Mouse (Mus musculus) lung, adult 2 months (tissue): Measurements from ENCODE around the gene Cdc42se2. TPM values are rescaled to one million over a fixed set of nuclear protein-coding genes. Genes with fewer than 3 reads are reported as not detected.
A peak's percentile ranks its signal among the peaks of the same experiment; 100 is the strongest.

Experiments
- DNase-seq: peaks from one replicate; pipeline ENCODE4 v3.0.0; 2022
- H3K4me1 ChIP-seq: fragments of 200-500 bp; 2 replicates; pipeline ENCODE4 v1.6.1; 2011; ENCODE audit warnings: low read length; ENCODE audit not compliant: control insufficient read depth, insufficient read depth
- H3K4me3 ChIP-seq: fragments of 200-500 bp; replicated peaks from 2 replicates; pipeline ENCODE3; 2011; ENCODE audit warnings: low read depth, mild to moderate bottlenecking, control low read depth, low read length; ENCODE audit errors: extremely low read depth
- CTCF ChIP-seq: fragments of 200-500 bp; IDR thresholded peaks from 2 replicates; pipeline ENCODE4 v1.5.1; 2011; ENCODE audit warnings: mild to moderate bottlenecking, low read length, control low read depth; ENCODE audit not compliant: insufficient read depth
- POLR2A ChIP-seq: fragments of 200-500 bp; IDR thresholded peaks from 2 replicates; pipeline ENCODE4 v1.6.1; 2011; ENCODE audit warnings: low read depth, mild to moderate bottlenecking, control low read depth, low read length, borderline replicate concordance; ENCODE audit errors: extremely low read depth
- WGBS: fragments of 180-500 bp; shearing (Covaris S2); methylation state at CpG from one replicate; pipeline ENCODE4 v1.1.7; 2018; 5-methylcytosine and 5-hydroxymethylcytosine counted together
- polyA plus RNA-seq: library from polyadenylated mRNA; depleted of rRNA; stranded (reverse); fragments of >200 nt; gene quantifications from 2 replicates; pipeline ENCODE4 v1.2.3, GENCODE M21; 2012

Cdc42se2 gene
- polyA plus RNA-seq, 1 experiment = 67.7 TPM

DNA sequence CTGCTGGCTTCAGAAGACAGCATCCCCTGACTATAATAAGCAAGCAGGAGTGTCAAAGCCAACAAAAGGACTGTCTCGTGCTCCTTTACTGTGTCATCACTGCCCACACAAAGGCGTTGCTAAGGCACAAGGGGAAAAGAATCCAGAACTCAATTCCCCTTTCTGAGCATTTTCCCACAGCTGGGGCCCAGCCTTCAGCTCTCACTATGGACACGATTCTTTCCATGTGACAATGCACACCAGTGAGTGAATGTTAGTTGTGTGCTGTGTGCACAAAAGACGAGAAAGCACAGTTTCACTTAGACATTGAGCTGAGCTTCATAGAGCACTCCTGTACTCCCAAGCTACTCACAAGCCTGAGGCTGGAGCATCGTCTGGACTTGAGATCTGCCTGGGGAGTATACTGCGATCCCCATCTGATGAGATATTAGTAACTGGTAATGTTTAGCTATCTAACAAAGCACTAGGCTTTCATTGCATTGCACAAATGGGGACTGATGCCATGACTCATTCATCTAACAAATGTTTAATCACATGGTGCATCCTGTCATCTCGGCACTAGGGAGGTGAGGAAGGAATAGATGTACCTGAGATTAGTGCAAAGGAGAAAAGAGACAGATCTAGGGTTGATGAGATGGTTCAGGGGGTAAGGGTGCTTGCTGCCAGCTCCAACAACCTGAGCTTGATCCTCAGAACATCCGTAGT lies 25.5 kb upstream of the Cdc42se2 start:
- Histone ChIP-seq H3K4me1 (no peaks in the 10 kb centered on the region), H3K4me3 (no peak overlapping the region)
- DNase-seq = no peak
- no peak for TF ChIP-seq POLR2A
- TF ChIP-seq CTCF = no peak
- 66% methylated on average over 8 of the region's 8 CpGs for WGBS

DNA sequence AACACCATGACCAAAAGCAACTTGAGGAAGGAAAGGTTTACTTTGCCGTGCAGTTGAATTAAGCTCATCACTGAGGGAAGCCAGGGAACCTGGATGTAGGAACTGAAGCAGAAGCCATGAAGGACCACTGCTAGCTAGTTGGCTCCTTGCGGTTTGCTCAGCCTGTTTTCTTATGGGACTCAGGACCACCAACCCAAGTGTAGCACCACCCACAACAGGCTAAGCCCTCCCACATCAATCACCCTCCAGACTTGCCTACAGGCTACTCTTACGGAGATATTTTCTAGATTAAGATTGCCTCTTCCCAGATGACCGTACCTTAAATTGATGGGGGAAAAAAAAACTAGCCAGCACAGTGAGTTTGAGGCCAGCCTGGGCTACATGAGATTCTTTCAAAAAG lies 24.8 kb upstream of the Cdc42se2 start:
- no peak overlapping the region for H3K4me3 ChIP-seq
- 67% methylated on average over 4 of the region's 4 CpGs for WGBS

DNA sequence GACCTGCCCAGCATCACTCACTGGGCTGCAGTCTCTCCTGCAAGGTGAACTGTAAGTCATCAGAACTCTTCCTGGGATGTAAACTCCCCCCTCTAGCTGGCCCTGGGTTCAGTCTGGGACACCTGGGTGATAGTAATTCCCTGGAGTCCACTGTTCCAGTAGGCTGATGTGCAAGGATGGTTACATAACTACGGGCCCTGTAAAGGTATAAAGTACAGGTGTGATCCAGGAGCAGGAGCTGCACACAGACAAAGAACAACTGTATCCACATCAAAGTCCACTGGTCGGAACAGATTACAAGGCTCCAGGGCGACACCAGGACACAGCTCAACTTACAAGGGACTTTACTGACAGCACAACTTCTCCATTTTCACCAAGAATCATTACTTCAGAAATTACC lies 23.6 kb upstream of the Cdc42se2 start:
- WGBS = 79% methylated on average over 3 of the region's 3 CpGs
- Histone ChIP-seq H3K4me1 (peaks cover 5% of the 10 kb centered on the region; the same call in 1 of the 2 replicates), H3K4me3 (no peak overlapping the region)
- DNase-seq = no peak
- TF ChIP-seq CTCF = no peak
- TF ChIP-seq POLR2A = no peak

More for the DNA sequence above, 24.8 kb upstream of the Cdc42se2 start:
- DNase-seq = no peak
- no peak for TF ChIP-seq POLR2A
- no peak for TF ChIP-seq CTCF
- 0 out of 2 replicates have a peak, but pooled peaks cover under 1% of the 10 kb centered on the region for H3K4me1 ChIP-seq

DNA sequence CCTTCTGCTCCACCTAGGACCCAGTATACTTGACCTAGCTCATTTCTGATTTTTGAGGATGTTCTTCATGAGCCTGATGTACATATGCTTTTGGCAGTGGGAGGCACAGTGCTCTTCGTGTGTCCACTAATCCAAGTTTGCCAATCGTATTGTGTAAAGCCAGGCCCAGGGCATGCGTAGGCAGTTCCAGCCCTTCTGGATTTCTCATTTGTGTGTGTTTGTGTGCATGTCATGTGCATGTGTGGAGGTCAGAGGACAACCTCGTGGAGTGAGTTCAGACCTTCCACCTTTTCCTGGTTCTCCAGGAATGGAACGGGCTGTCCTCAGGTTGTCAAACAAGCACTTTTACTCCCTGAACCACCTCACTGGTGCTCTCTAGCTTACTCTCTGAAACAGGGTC lies 22.1 kb upstream of the Cdc42se2 start:
- no peak for DNase-seq
- peaks cover 8% of the 10 kb centered on the region for H3K4me1 ChIP-seq
- WGBS = 81% methylated on average over 5 of the region's 5 CpGs
- TF ChIP-seq POLR2A (no peak), CTCF (no peak)
- H3K4me3 ChIP-seq = no peak overlapping the region

DNA sequence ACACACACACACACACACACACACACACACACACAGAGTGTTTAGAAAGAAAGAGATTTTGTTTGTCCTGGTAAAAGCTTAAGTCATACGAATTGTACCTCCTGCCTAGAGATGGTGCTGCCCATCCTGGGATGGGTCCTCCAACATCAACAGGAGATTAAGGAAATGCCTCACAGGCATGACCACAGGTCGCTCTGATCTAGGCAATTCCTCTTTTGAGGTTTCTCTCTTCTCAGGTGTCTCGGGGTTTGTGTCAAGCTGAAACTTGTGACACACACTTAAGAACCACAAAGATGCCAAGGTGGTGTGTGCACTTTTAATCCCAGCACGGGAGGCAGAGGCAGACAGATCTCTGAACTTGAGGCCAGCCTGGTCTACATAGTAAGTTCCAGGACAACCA lies 20.7 kb upstream of the Cdc42se2 start:
- no peak for DNase-seq
- H3K4me3 ChIP-seq = no peak overlapping the region
- peaks cover 9% of the 10 kb centered on the region for H3K4me1 ChIP-seq
- WGBS = 62% methylated on average over 4 of the region's 4 CpGs
- no peak for TF ChIP-seq POLR2A
- TF ChIP-seq CTCF = no peak

DNA sequence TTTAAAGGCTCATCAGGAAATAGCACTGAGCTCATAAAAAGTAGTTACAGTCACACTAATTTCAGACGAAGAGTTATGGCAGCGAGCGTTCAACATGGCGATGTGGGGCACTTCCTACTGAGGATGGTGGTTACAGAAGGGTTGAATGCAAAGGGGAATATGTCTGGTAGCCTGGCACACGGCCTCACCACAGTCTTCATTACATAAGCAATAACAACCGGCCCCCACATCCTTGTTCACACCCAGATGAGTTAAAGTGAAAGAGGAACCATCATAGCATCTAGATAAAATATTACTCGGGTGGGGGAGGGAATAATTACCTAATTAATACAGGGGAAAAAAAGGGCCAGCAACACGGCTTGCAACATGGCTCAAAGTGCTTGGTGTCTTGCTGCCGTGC lies 20.2 kb upstream of the Cdc42se2 start:
- Histone ChIP-seq H3K4me3 (no peak overlapping the region), H3K4me1 (peaks cover 9% of the 10 kb centered on the region)
- WGBS = 51% methylated on average over 9 of the region's 9 CpGs
- DNase-seq = no peak
- TF ChIP-seq CTCF (no peak), POLR2A (no peak)

DNA sequence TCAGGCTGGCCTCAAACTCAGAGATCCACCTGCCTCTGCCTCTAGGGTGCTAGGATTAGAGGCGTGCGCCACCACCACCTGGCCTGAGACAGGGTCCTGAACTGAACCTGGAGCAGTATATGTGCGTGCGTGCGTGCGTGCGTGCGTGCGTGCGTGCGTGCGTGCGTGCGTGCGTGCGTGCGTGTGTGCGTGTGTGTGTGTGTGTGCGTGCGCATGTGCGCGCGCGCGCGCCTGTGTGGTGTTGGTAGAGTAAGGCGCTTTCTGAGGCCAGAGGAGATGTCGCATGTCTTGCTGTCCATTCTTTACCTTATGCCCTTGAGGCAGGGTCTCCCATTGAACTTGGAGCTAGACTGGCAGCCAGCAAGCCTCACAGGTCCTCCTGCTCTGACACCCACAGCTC lies 19.4 kb upstream of the Cdc42se2 start:
- 97% methylated on average over 28 of the region's 28 CpGs for WGBS
- H3K4me3 ChIP-seq = no peak overlapping the region
- TF ChIP-seq POLR2A (no peak), CTCF (no peak)
- peaks cover 9% of the 10 kb centered on the region for H3K4me1 ChIP-seq
- DNase-seq = no peak

DNA sequence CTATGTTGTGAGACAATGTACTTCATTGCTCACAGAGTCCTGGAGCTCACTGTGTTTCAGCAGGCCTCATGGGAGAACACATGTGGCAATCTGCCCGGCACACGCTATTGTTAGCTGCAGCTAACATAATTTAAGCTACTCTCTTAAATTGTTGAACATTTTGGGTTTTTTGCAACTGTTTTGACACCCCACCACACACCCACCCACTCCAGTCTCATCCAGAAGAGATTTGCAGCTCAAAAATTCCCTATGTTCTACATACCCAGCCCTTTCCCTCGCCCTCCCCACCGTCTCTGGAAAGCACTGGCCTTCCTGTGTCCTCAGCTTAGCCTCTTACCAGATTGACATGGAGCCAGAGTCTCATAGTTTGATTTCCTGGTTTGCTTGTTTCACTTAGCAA lies 17.7 kb upstream of the Cdc42se2 start:
- H3K4me3 ChIP-seq = no peak overlapping the region

DNA sequence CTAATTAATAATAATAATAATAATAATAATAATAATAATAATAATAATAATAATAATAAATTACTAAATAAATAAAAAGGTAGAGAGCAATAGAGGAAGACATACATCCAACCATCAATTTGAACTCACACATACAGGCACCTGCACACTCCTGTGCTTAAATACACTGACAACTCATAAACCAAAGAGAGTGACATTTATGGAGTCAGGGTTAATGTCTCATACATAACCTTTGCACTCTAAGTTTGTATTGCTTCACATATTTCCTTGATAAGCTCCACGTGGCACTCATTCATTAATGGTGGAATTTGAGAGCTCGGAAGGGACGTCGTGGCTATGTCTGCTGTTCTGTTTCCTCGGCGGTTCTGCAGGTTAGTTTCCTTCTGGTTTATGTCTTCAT lies 15.1 kb upstream of the Cdc42se2 start:
- TF ChIP-seq CTCF = no peak
- peaks cover 9% of the 10 kb centered on the region for H3K4me1 ChIP-seq
- WGBS = 51% methylated on average over 6 of the region's 6 CpGs
- DNase-seq = no peak
- H3K4me3 ChIP-seq = no peak overlapping the region

More for the DNA sequence above, 17.7 kb upstream of the Cdc42se2 start:
- 40% methylated on average over 4 of the region's 4 CpGs for WGBS
- peaks cover 9% of the 10 kb centered on the region for H3K4me1 ChIP-seq
- peak; percentile 21 for DNase-seq
- TF ChIP-seq POLR2A = no peak
- TF ChIP-seq CTCF = no peak

DNA sequence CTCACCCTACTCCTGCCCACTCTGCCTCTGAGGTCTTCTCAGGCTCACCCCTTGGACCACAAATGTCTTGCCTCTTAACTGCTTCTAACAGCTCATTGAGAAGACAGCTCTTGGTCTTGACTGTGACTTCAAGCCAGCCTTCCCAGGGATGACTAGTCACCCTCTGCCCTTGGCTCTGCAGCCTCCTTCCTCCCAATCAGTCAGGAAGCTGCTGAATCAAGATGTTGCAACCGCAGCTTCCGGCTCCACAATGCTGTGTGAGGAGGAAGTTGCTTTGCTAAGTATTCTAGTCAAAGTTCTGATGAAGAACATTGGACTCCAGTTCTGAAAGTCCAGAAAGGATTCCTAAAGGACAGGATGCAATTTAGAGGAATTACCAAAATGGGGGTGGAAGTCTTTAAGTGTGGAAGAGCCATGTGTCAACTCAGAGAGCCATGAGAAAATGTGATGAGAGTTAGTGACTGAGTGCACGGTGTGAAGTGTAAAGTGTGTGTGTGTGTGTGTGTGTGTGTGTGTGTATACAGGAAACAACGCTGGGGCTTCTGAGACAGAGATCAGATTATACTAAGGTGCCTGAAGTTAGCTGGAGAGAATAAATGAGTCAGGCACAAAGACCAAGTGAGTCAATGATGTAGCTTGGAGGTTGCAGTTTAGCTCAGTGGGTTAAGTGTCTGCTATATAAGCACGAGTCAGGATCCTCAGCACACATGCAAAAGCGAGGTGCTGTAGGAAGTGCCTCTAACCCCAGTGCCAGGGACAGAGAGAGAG lies 14.5 kb upstream of the Cdc42se2 start:
- no peak for DNase-seq
- H3K4me1 ChIP-seq = peaks cover 5% of the 10 kb centered on the region
- 27% methylated on average over 6 of the region's 6 CpGs for WGBS
- no peak overlapping the region for H3K4me3 ChIP-seq
- TF ChIP-seq POLR2A (no peak), CTCF (no peak)
